Mouse (Mus musculus) A20 (cell line): ENCODE data around the gene Slc35f4.
"Not testable (repeated sequence)": the region's sequence is repeated elsewhere in the genome, so short reads cannot be mapped to it uniquely, and the experiment has no call there.

Experiments used
- DNase-seq: peaks from one replicate; pipeline ENCODE4 v3.0.0-alpha.2; 2011; ENCODE audit warnings: low read depth, low spot score

The Slc35f4 gene

GRCm38 (mm10) chr14:49278479-49278878, 247.4 kb downstream of the Slc35f4 start:
- DNase-seq: not testable (repeated sequence)

GRCm38 (mm10) chr14:49277642-49278041, 248.2 kb downstream of the Slc35f4 start:
- DNase-seq: no peak

- DNase-seq: no peak
Measured at GRCm38 (mm10) chr14:49275376-49275775, 250.5 kb downstream of the Slc35f4 start.

- DNase-seq: no peak
Measured at GRCm38 (mm10) chr14:49265286-49266002, 260.4 kb downstream of the Slc35f4 start.
